Mouse (Mus musculus): ENCODE results near the gene Traf3ip3.

Traf3ip3 gene

GRCm38 (mm10) chr1:193128055-193128454 is 73.4 kb downstream of the Traf3ip3 start:
- DNase-seq (ENCODE audit: low spot score): no peak

GRCm38 (mm10) chr1:193125835-193126234 is 75.7 kb downstream of the Traf3ip3 start:
- DNase-seq (ENCODE audit: low spot score): no peak
